Mouse (Mus musculus): ENCODE results near the gene Dach1.

The Dach1 gene

DNA sequence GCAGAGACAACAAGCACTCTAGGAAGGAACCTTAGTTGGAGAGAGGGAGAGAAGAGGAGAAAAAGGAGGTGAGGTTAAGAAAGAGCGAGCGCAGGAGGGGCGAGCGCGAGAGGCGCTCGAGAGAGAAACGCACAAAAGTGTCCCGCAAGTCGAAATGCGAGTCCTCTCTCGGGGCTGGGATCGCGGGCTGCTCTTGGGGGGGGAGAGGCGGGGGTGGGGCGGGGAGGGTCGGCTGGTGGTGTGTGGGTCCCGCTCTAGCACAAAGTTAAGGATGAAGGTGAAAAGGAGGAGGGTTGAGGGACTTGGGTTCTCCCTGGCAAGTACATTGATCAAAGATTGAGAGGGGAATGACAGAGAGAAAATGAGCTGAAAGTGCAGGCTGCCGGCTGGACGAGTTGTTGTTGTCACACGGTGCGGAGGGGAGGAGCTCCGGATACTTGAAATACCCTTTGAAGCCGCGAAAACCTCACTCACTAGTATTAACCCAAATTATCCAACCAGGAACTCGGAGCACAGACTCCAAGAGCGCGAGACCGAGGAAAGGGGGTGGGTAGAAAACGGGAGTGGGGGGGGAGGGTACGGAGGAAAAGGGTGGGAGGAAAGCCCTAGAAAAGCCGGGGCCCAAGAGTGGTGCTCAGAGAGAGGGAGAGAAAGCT lies at the start of gene Dach1:
Gene Dach1 (minus strand): TSS at position 345 of the 656 bp plus-strand sequence.
- DNase-seq (ENCODE audit: low spot score) = no peak

DNA sequence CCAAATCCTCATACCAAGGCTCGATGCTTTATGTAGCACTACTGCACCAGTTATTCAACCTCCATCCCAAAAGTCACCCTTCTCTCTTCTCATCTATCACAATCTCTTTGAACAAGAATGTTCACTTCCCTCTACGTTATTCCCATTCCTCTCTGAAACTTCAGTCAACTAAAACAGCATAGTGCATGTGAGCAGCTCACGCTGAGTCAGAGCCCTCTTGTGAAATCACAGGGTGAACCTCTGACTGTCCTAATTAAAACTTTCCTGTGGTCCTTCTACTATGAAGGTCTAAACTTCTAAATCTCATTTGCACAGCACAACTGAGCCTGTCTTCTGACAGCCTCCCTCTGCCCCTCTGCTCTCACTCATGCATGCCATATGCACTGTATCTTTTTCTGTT lies 30.5 kb upstream of the Dach1 start:
- no peak for DNase-seq (ENCODE audit: low spot score)

DNA sequence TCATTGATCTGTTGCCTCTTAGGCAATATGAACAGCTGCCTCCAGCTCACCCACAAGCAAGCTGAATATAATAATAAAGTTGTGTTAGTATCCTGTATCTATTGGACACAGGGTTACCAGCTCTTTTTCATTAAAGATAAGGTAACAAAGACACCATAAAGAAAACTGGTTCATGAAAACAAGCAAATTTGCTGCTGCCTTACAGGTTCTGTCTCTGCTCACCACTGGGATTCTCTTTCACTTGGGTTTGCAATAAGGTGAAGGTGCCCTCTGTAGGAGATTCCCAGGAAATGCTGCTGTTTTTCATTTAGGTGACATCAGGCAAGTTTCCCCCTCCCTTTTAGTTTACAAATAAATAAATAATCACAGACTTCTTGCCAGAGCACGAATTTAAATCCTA lies 12.0 kb upstream of the Dach1 start:
- no peak for DNase-seq (ENCODE audit: low spot score)

- DNase-seq (ENCODE audit: low spot score) = no peak
Observed at GRCm38 (mm10) chr14:98173831-98174230, 4.3 kb upstream of the Dach1 start.

GRCm38 (mm10) chr14:98172394-98172905 lies 2.9 kb upstream of the Dach1 start:
- no peak for DNase-seq (ENCODE audit: low spot score)

DNA sequence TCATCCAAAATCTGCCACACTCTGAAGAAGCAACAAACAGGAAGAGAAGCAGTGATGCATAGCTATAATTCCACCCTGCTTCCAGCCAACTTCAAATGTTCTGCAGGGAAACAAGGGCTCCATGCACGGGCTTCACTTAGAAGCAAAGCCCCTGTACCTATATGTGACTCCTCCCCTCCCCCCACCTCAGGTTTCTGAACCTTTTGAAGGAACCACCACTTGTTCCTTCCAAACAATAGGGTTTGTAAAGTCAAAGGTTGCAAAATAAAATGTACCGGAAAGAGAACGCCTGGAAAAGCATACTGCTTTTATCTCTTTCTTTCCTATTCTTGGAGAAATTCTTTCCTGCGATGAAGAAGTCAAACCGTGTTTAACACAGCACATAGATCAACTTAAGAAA lies 2.3 kb upstream of the Dach1 start:
- DNase-seq (ENCODE audit: low spot score) = no peak

- DNase-seq (ENCODE audit: low spot score) = peak; percentile 10
Observed at GRCm38 (mm10) chr14:98168908-98169401, 610 bp downstream of the Dach1 start.

GRCm38 (mm10) chr14:98168039-98168907 lies 1.3 kb downstream of the Dach1 start:
- peak; percentile 10 for DNase-seq (ENCODE audit: low spot score)

- DNase-seq (ENCODE audit: low spot score) = no peak
Observed at GRCm38 (mm10) chr14:98167186-98168038, 2.2 kb downstream of the Dach1 start.

DNA sequence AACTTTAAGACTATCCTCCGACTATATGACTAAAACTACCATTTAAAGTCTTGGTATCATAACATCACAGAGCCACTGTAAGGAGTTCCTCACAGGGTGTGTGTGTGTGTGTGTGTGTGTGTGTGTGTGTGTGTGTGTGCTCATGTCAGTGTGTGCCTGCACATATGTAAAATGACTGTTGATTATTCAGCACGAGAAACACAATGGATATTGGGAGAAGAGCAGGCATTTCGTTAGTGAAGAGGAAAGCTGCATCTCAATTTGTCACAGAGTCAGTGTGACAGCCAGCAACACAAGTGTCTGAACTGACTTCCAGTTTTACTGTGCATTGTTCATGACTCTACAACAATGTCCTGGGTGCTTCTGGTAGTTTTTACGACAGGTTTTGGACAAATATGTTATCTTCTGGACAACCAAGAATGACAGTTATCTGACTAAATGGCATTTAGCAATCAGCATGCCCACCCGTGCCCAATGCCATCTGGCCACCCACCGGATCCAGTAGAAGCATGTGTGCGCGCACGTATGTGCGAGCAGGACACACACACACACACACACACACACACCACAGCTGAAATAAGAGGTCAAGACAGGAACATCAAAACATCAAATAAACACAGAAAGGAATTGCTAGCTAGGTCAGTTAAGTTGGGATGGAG lies 3.1 kb downstream of the Dach1 start:
- no peak for DNase-seq (ENCODE audit: low spot score)

DNA sequence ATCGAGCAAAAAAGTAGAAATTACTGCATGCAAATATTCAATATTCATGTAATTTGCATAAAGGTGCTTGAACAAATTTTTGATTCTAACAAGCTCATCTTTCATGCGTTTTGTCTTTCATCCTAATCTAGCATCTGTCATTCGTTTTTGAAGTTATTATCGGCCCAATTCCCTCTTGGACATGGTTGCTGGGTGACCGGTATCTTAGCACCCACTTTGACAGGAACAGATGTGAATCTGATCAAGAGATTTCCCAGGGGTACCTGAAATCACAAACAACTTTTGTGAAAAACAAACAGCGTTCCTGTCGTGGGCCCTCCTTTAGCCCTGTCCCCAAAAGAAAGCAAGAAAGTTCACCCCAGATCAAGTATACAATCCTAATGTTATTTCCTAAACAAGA lies 12.8 kb downstream of the Dach1 start:
- DNase-seq (ENCODE audit: low spot score) = no peak

DNA sequence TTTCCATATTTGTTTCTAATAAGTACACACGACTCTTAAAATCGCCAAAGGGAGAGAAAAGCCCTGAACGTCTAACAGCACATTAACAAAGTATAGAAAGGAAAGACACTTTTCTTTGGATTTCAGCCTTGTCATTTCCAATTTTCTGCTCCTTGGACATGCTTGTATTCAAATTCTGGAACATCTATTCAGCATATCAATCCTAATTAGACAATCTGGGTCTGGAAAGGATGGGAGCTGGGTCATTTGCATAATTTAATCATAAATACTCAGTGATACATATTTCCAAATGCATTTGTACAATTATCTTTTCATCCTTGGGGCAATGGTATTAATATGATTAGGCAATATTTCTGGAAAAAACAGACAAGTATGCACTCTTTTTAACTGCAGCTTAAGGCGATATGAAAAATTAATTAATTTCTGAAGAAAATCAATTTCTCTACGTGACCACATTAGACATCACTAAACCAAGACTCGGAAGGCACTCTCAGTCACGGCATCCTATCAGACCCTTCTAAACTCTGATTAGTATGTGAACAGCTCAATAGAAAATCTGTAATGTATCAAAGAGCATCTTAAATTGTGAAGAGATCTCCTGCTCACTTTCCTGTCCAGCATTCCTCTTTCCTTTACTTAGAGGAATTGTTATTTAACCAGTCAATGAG lies 13.7 kb downstream of the Dach1 start:
- DNase-seq (ENCODE audit: low spot score) = no peak

DNA sequence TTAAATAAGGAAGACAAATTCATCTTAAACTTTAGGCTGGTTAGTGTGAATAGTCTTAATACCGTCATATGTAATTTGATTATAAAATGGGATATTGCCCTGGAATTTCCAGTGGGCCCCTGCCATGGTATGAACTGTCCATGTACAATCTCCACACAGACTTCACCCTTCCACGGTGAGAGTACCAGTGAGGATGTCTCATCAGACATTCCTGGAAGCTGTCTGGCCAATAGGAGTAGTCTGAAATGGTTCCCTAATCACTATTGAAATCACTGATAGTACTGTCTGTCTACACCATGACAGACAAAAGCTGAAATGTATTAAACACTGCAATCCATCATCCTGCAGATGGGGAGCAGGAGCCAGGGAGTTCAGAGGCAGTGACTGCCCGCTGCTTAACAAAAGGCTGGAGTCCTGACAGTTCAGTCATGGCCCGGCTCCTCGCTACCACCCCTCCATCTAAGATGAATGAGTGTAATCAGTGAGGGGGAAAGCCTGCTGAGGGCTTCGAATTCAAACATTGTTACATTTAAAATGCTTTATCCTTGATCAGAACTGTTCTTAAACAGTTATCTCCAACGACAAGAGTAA lies 14.6 kb downstream of the Dach1 start:
- DNase-seq (ENCODE audit: low spot score) = no peak

GRCm38 (mm10) chr14:98141758-98142157 lies 27.8 kb downstream of the Dach1 start:
- DNase-seq (ENCODE audit: low spot score) = no peak

DNA sequence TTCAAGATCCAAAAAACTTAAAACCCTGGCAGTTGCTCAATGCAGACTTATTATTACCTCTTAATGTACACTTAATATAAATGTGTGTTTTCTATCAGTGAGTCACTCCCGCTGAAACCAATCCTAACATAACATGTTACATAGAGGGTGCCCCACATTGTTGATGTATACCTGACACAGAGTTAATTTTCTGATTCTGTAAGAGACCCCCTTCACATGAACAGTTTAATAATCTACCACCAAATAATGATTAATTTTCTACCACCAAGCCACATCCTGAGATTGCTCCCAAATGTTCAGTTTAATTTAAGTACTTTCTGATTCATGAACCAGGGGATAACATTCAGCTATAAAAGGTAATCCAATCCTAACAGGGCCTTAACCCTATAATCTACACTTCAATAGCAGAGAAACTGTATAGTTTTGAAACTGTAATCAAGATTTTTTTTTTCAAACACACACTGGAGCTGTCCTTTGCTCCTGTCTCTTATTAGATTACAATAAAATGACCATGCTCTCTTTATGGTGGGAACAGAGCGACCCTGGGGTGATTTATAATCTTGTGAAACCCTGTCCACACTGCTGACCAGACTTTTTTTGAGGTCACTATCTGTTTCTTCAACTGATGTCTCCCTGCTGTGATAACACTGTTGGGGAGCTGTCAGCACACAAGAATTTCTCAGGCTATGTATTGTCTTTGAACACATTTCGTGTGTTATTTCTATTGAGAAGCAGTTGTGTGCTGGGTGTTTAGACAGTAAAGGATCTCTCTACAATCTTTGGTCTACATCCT lies 30.5 kb downstream of the Dach1 start:
- DNase-seq (ENCODE audit: low spot score) = no peak

GRCm38 (mm10) chr14:98134546-98134945 lies 35.0 kb downstream of the Dach1 start:
- no peak for DNase-seq (ENCODE audit: low spot score)

DNA sequence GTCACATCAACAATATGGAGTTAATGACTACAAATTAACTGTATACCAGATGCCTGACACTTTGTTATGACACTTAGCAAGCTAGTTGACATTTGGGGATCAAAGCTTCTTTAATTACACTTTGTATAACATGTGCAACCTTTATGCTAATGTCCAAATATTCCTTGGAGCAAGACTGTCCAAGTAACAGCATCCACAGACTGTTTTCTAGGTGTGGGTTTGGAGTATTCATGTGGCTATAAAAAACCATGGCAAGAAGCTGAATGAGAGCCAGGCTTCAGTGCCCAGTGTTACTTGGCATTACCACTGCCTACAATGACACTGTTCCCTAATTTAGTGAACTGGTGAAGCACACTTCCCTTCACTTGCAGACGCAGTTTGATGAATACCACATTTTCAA lies 46.5 kb downstream of the Dach1 start:
- no peak for DNase-seq (ENCODE audit: low spot score)

GRCm38 (mm10) chr14:98116627-98117026 lies 52.9 kb downstream of the Dach1 start:
- DNase-seq (ENCODE audit: low spot score) = no peak

GRCm38 (mm10) chr14:98113106-98113505 lies 56.5 kb downstream of the Dach1 start:
- no peak for DNase-seq (ENCODE audit: low spot score)

- no peak for DNase-seq (ENCODE audit: low spot score)
Observed at GRCm38 (mm10) chr14:98109929-98110328, 59.6 kb downstream of the Dach1 start.
